Mouse (Mus musculus): Measurements from ENCODE around the gene Anp32b. TPM values are rescaled to one million over a fixed set of nuclear protein-coding genes. Genes with fewer than 3 reads are reported as not detected.

Anp32b gene
- polyA plus RNA-seq, 1 experiment from 2014 or later: 50.2 TPM

DNA sequence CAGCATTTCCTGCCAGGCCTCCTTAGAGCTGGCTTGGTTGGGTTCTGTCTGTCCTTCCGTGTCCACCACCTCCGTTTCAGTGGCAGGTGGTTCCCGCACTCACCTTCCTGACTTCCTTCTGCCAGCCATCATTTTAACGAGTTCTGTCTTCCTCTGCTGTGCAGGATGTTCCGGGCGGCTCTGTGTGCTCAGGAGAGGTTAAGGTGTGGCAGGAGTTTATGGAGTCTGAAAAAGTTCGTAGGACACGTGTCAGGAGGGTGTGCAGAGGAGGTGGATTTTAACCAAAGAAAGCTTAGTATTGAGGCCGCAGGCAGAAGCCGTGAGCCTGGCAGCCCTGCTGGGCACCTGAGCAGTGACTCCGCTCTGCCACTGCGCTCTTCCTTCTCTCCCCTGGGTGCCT lies 44.8 kb downstream of the Anp32b start:
- H3K27ac ChIP-seq (ENCODE audit: low read depth, low read length): no peak overlapping the region; the same call in 1 of the 2 replicates
- peaks cover 24% of the 10 kb centered on the region for H3K36me3 ChIP-seq (ENCODE audit: control insufficient read depth, insufficient read depth, low read length)
- no peaks in the 10 kb centered on the region for H3K9me3 ChIP-seq (ENCODE audit: control insufficient read depth, low read length)
- H3K27me3 ChIP-seq (ENCODE audit: control insufficient read depth, insufficient read depth, low read length): no peaks in the 10 kb centered on the region
- H3K4me3 ChIP-seq (ENCODE audit: low read depth, low read length): no peak overlapping the region
- WGBS: 94% methylated on average over 12 of the region's 12 CpGs
- H3K4me2 ChIP-seq (ENCODE audit: low read depth, low read length): no peak overlapping the region
- no peaks in the 10 kb centered on the region for H3K4me1 ChIP-seq (ENCODE audit: control insufficient read depth, insufficient read depth, low read length)
- no peak for ATAC-seq (ENCODE audit: low read depth)
- H3K9ac ChIP-seq (replicated peaks; ENCODE audit: low read depth, low read length): no peak overlapping the region

DNA sequence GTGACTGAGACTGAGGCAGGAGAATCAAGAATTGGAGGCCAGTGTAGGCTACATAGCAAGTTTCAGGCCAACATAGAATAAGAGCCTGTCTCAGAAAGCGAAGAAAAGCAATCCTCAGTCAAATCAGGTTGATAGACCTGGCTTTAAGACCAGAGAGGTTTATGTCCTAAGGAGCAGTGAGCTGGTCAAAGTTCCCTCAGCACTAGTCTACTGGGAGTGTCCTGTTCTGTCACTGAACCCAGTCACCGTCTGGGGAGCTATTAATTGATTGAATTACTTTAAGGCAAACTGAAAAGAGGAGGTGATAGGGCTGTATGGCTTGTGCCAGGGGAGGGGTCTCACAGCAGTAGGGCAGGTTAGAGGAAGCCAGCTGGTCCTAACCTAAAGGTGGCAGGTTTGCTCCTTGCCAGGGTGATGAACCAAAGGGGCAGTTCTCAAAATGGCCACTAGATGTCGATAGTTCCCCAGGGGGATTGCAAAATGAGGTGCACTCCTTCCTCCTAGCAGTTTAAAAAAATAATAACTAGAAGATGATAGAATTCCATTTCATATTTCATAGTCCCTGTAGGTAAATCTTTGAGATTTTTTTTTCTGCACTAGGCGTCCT lies 46.7 kb downstream of the Anp32b start:
- no peaks in the 10 kb centered on the region for H3K27me3 ChIP-seq (ENCODE audit: control insufficient read depth, insufficient read depth, low read length)
- H3K4me3 ChIP-seq (ENCODE audit: low read depth, low read length): no peak overlapping the region
- 47% methylated on average over 4 of the region's 4 CpGs for WGBS
- H3K36me3 ChIP-seq (ENCODE audit: control insufficient read depth, insufficient read depth, low read length): peaks cover 37% of the 10 kb centered on the region
- no peak overlapping the region for H3K4me2 ChIP-seq (ENCODE audit: low read depth, low read length)
- H3K9ac ChIP-seq (replicated peaks; ENCODE audit: low read depth, low read length): no peak overlapping the region
- no peak overlapping the region for H3K27ac ChIP-seq (ENCODE audit: low read depth, low read length)
- ATAC-seq (ENCODE audit: low read depth): no peak
- no peaks in the 10 kb centered on the region for H3K9me3 ChIP-seq (ENCODE audit: control insufficient read depth, low read length)
- H3K4me1 ChIP-seq (ENCODE audit: control insufficient read depth, insufficient read depth, low read length): no peaks in the 10 kb centered on the region

DNA sequence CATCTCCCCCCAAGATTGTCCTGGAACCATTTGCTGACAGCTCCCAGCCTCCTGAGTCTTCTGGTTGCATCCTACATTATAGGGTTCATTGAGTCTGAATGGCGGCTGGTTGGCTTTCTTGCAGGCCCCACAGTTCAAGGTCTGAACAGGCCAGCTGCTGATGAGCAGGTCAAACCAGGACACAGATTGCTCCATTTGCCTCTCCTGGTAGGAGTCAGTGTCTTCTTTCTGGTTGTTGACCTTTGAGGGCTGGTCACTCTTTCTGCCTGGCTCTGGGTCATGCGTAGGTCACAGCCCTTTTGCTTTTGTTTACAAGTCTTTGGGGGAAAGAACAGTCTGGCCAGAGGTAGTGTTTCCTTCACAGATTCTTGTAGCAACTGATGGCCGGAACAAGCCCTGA lies 47.8 kb downstream of the Anp32b start:
- Histone ChIP-seq H3K36me3 (ENCODE audit: control insufficient read depth, insufficient read depth, low read length) (peaks cover 32% of the 10 kb centered on the region), H3K4me3 (ENCODE audit: low read depth, low read length) (no peak overlapping the region), H3K4me1 (ENCODE audit: control insufficient read depth, insufficient read depth, low read length) (no peaks in the 10 kb centered on the region), H3K4me2 (ENCODE audit: low read depth, low read length) (no peak overlapping the region), H3K27me3 (ENCODE audit: control insufficient read depth, insufficient read depth, low read length) (no peaks in the 10 kb centered on the region), H3K9me3 (ENCODE audit: control insufficient read depth, low read length) (no peaks in the 10 kb centered on the region), H3K27ac (ENCODE audit: low read depth, low read length) (no peak overlapping the region), H3K9ac (replicated peaks; ENCODE audit: low read depth, low read length) (no peak overlapping the region)
- WGBS: 54% methylated on average over 3 of the region's 3 CpGs
- ATAC-seq (ENCODE audit: low read depth): no peak

GRCm38 (mm10) chr4:46498976-46499375 lies 48.3 kb downstream of the Anp32b start:
- Histone ChIP-seq H3K27me3 (ENCODE audit: control insufficient read depth, insufficient read depth, low read length) (no peaks in the 10 kb centered on the region), H3K4me3 (ENCODE audit: low read depth, low read length) (no peak overlapping the region), H3K27ac (ENCODE audit: low read depth, low read length) (no peak overlapping the region), H3K4me1 (ENCODE audit: control insufficient read depth, insufficient read depth, low read length) (no peaks in the 10 kb centered on the region), H3K4me2 (ENCODE audit: low read depth, low read length) (no peak overlapping the region), H3K9me3 (ENCODE audit: control insufficient read depth, low read length) (no peaks in the 10 kb centered on the region), H3K9ac (replicated peaks; ENCODE audit: low read depth, low read length) (no peak overlapping the region), H3K36me3 (ENCODE audit: control insufficient read depth, insufficient read depth, low read length) (peaks cover 28% of the 10 kb centered on the region)
- WGBS: 16% methylated on average over 4 of the region's 4 CpGs
- ATAC-seq (ENCODE audit: low read depth): no peak

DNA sequence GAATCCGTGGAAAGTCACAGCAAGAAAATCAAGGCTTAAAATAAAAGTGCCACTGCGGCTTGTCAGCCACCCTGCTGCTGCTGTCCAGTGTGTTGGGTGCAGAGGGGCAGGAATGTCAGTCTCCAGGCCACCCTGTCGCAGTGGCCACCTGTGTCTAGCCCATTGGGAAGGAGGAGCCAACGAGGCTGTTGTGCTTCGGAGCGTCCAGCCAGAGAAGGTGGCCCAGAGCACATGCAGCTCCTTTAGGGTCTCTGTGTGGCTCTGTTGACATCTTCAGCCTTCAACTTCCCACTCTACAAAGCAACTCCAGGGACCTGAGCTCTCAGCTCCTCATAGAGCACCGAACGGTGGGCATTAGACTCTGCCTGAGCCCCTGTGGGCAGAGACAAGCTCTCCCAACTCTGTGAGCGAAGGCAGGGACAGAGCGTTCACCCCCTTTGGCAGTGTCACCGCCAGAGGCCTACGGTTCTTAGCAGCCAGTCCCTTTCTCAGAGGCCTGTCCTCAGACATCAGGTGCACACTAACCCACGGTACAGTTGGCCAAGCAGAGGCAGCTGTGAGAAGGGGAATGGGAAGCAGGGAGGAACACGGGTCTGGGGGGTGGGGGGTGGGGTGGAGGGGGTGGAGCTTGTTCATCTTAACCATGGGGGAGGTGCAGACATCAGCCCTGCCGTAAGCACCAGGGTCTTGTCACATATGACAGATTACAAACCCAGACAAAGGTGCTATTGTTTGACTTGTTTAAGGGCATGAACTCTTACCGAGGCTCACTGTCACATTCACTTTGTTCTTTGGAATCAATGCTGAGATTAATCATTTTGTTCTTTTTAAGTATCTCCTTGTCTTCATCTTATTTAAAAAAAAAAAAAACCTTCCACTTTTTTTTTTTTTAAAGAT lies 52.2 kb downstream of the Anp32b start:
- Histone ChIP-seq H3K27ac (ENCODE audit: low read depth, low read length) (no peak overlapping the region), H3K9me3 (ENCODE audit: control insufficient read depth, low read length) (no peaks in the 10 kb centered on the region), H3K4me1 (ENCODE audit: control insufficient read depth, insufficient read depth, low read length) (0 out of 2 replicates have a peak, but pooled peaks cover 2% of the 10 kb centered on the region), H3K4me2 (ENCODE audit: low read depth, low read length) (no peak overlapping the region), H3K36me3 (ENCODE audit: control insufficient read depth, insufficient read depth, low read length) (peaks cover 16% of the 10 kb centered on the region), H3K4me3 (ENCODE audit: low read depth, low read length) (no peak overlapping the region), H3K27me3 (ENCODE audit: control insufficient read depth, insufficient read depth, low read length) (0 out of 2 replicates have a peak, but pooled peaks cover 3% of the 10 kb centered on the region), H3K9ac (replicated peaks; ENCODE audit: low read depth, low read length) (no peak overlapping the region)
- ATAC-seq (ENCODE audit: low read depth): no peak
- WGBS: 63% methylated on average over 16 of the region's 16 CpGs

- no peak for ATAC-seq (ENCODE audit: low read depth)
- 88% methylated on average over 3 of the region's 3 CpGs for WGBS
These were observed 53.2 kb downstream of the Anp32b start for GRCm38 (mm10) chr4:46503881-46504280.

DNA sequence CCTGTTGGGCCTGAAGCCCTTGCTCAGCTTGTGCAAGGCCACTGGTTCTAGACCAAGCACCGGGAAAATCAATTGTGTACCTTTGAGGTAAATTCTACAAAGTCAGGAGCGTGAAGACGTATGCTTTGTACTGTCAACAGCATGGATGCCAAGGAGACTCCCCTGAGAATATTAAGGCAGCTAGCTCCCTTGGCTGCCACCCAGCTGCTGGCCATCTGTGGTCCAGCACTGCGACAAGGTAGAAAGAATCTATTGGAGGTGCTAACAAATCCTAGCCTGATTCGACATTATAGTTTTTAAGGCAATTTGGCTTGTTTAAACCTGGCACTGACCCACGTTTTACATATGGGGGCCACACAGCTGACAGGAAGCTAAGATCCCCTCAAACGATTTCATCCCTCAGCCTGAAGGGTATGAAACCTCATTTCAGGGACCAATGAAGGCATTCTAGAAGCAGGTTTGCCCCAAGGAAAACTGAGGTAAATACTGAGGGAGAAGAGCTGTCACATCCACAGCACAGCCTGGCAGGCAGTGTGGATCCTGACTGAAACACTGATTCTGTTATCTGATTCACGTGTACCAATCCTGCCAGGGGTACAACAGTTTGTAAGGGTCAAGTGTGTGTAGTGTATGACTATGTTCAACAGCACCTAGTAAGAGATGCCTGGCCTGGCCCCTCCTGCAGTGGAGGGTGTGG lies 54.8 kb downstream of the Anp32b start:
- no peak overlapping the region for H3K4me2 ChIP-seq (ENCODE audit: low read depth, low read length)
- ATAC-seq (ENCODE audit: low read depth): no peak
- H3K9ac ChIP-seq (replicated peaks; ENCODE audit: low read depth, low read length): no peak overlapping the region

More at GRCm38 (mm10) chr4:46503881-46504280, 53.2 kb downstream of the Anp32b start:
- Histone ChIP-seq H3K27me3 (ENCODE audit: control insufficient read depth, insufficient read depth, low read length) (0 out of 2 replicates have a peak, but pooled peaks cover 3% of the 10 kb centered on the region), H3K9me3 (ENCODE audit: control insufficient read depth, low read length) (no peaks in the 10 kb centered on the region), H3K4me1 (ENCODE audit: control insufficient read depth, insufficient read depth, low read length) (0 out of 2 replicates have a peak, but pooled peaks cover 2% of the 10 kb centered on the region), H3K9ac (replicated peaks; ENCODE audit: low read depth, low read length) (no peak overlapping the region), H3K27ac (ENCODE audit: low read depth, low read length) (no peak overlapping the region), H3K4me2 (ENCODE audit: low read depth, low read length) (no peak overlapping the region), H3K4me3 (ENCODE audit: low read depth, low read length) (no peak overlapping the region), H3K36me3 (ENCODE audit: control insufficient read depth, insufficient read depth, low read length) (peaks cover 16% of the 10 kb centered on the region)

GRCm38 (mm10) chr4:46506801-46507610 lies 56.3 kb downstream of the Anp32b start:
- no peaks in the 10 kb centered on the region for H3K9me3 ChIP-seq (ENCODE audit: control insufficient read depth, low read length)
- under 1% methylated on average over 87 of the region's 94 CpGs for WGBS
- peak; percentile 96 for ATAC-seq (ENCODE audit: low read depth)

More for the DNA sequence above, 54.8 kb downstream of the Anp32b start:
- Histone ChIP-seq H3K9me3 (ENCODE audit: control insufficient read depth, low read length) (no peaks in the 10 kb centered on the region), H3K4me1 (ENCODE audit: control insufficient read depth, insufficient read depth, low read length) (0 out of 2 replicates have a peak, but pooled peaks cover 2% of the 10 kb centered on the region), H3K4me3 (ENCODE audit: low read depth, low read length) (no peak overlapping the region), H3K36me3 (ENCODE audit: control insufficient read depth, insufficient read depth, low read length) (peaks cover 16% of the 10 kb centered on the region), H3K27me3 (ENCODE audit: control insufficient read depth, insufficient read depth, low read length) (0 out of 2 replicates have a peak, but pooled peaks cover 3% of the 10 kb centered on the region), H3K27ac (ENCODE audit: low read depth, low read length) (no peak overlapping the region)
- WGBS: 59% methylated on average over 8 of the region's 8 CpGs

More at GRCm38 (mm10) chr4:46506801-46507610, 56.3 kb downstream of the Anp32b start:
- H3K9ac ChIP-seq (replicated peaks; ENCODE audit: low read depth, low read length): peak overlapping the region; percentile 62
- H3K36me3 ChIP-seq (ENCODE audit: control insufficient read depth, insufficient read depth, low read length): peaks cover 7% of the 10 kb centered on the region; the same call in 1 of the 2 replicates
- peak overlapping the region; percentile 82 for H3K4me2 ChIP-seq (ENCODE audit: low read depth, low read length)
- 0 out of 2 replicates have a peak, but pooled peaks cover 3% of the 10 kb centered on the region for H3K27me3 ChIP-seq (ENCODE audit: control insufficient read depth, insufficient read depth, low read length)
- H3K27ac ChIP-seq (ENCODE audit: low read depth, low read length): peak overlapping the region; percentile 78
- H3K4me3 ChIP-seq (ENCODE audit: low read depth, low read length): peak overlapping the region; percentile 61
- H3K4me1 ChIP-seq (ENCODE audit: control insufficient read depth, insufficient read depth, low read length): 0 out of 2 replicates have a peak, but pooled peaks cover 2% of the 10 kb centered on the region
